Mouse (Mus musculus): ENCODE data around the gene Csrp1. TPM values are rescaled to one million over a fixed set of nuclear protein-coding genes. Genes with fewer than 3 reads are reported as not detected.

Gene Csrp1
- polyA plus RNA-seq, 1 experiment, result 717 TPM

DNA sequence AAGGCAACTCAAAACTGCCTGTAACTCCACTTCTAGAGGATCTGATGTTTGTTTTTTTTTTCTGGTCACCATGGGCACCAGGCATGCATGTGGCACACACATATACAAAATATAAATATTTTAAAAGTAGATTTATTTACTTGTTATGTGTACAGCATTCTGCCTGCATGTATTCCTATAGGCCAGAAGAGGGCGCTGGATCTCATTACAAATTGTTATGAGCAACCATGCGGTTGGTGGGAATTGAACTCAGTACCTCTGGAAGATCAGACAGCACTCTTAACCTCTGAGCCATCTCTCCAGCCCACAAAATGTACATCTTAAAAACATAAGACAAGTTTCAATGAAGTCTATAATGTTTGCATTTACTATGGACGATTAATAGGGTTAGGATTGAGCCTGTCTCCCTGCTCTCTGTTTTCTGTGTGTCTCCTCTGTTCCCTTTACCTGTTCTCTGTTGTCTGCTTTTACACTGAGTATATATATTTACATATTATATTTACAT is 15.5 kb upstream of the Csrp1 start:
- no peak for TF ChIP-seq CTCF (IDR thresholded peaks at IDR 0.05; ENCODE audit: insufficient read depth, low read length)
- TF ChIP-seq POLR2A (IDR thresholded peaks at IDR 0.05; ENCODE audit: borderline replicate concordance, extremely low read depth, low read depth, low read length), result no peak
- Histone ChIP-seq H3K4me3 (replicated peaks; ENCODE audit: extremely low read depth, low read depth, low read length) (no peak overlapping the region), H3K4me1 (ENCODE audit: control insufficient read depth, insufficient read depth, low read length) (0 out of 2 replicates have a peak, but pooled peaks cover 3% of the 10 kb centered on the region)
- no peak for DNase-seq
- WGBS, result 66% methylated on average over 3 of the region's 3 CpGs

DNA sequence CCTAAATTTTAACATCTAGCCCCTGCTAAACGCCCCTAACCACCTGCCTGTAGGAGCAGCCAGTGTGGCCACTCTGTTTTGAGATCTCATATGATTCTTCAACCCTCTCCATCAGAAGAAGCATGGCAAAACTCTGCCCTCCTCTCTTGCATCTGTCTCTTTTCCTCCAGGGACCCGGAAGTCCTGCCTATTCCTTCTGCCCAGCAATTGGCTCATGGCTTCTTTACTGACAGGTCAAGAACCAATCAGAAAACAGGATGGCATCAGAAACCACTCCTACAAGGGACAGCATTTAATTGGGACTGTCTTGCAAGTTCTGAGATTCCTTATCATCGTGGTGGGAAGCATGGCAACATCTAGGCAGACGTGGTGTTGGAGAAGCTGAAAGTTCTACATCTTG is 11.5 kb upstream of the Csrp1 start:
- no peak for DNase-seq
- WGBS, result 54% methylated on average over 4 of the region's 4 CpGs
- no peak overlapping the region for H3K4me3 ChIP-seq (replicated peaks; ENCODE audit: extremely low read depth, low read depth, low read length)
- peaks cover 2% of the 10 kb centered on the region; the same call in 1 of the 2 replicates for H3K4me1 ChIP-seq (ENCODE audit: control insufficient read depth, insufficient read depth, low read length)
- TF ChIP-seq POLR2A (IDR thresholded peaks at IDR 0.05; ENCODE audit: borderline replicate concordance, extremely low read depth, low read depth, low read length) (no peak), CTCF (IDR thresholded peaks at IDR 0.05; ENCODE audit: insufficient read depth, low read length) (no peak)

DNA sequence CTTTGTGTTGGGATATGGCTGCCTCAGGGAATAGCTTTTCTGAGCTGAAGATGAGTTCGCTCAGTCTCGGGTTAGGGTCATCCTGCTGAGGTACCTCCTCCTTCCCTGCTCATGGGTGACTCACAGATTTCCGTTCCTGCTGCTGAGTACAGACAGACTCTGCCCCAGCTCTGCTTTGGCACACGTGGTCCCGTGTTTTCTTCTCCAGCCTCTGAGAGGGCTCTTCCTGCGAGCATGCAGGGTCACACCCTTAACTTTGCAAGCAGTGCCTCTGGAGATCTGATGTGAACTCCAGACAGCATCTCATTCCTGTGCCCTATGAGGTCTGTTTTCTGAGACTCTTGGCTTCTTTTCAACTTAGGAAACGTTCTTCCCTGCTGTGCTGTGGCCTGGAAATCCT is 8.7 kb upstream of the Csrp1 start:
- no peak for TF ChIP-seq CTCF (IDR thresholded peaks at IDR 0.05; ENCODE audit: insufficient read depth, low read length)
- TF ChIP-seq POLR2A (IDR thresholded peaks at IDR 0.05; ENCODE audit: borderline replicate concordance, extremely low read depth, low read depth, low read length), result no peak
- WGBS, result 14% methylated on average over 7 of the region's 7 CpGs
- peaks cover 2% of the 10 kb centered on the region; the same call in 1 of the 2 replicates for H3K4me1 ChIP-seq (ENCODE audit: control insufficient read depth, insufficient read depth, low read length)
- no peak for DNase-seq
- H3K4me3 ChIP-seq (replicated peaks; ENCODE audit: extremely low read depth, low read depth, low read length), result no peak overlapping the region

DNA sequence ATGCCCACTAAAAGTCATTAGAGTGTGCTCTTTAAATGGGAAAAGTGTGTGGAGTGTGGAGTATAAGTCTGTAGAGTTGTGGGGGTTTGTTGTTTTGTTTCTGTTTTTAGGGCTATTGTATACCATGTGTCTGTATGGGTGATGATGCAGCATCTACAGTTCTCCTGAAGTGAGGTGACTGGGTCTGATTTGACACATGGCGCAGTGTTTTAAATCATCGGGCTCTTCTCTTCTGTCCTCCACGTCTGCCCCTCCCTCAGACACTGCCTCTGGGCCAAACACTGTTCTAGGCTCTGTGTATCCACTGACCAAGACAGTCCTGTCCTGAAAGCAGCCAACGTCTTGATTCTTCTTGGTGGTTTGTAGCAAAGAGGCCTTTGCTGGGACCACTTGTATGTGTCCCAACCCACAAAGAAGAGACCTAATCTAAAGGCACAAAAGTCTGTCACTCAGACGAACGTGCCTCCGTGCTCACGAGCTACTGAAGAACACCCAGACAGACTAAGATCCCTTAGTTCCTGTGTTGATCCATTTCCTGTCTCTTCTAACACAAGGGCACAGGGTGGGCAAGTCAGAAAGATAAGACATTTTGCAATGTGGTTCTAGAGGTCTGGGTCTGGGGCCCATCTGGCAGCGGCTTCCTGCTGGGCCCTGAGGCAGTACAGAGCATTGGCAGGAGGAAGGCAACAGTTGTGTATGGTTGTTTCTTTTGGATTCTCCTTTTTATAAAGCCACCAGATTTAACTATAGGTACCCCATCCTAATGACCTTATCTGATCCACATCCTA is 5.6 kb upstream of the Csrp1 start:
- WGBS, result 75% methylated on average over 9 of the region's 9 CpGs
- TF ChIP-seq CTCF (IDR thresholded peaks at IDR 0.05; ENCODE audit: insufficient read depth, low read length), result no peak
- TF ChIP-seq POLR2A (IDR thresholded peaks at IDR 0.05; ENCODE audit: borderline replicate concordance, extremely low read depth, low read depth, low read length), result no peak
- peaks cover 2% of the 10 kb centered on the region; the same call in 1 of the 2 replicates for H3K4me1 ChIP-seq (ENCODE audit: control insufficient read depth, insufficient read depth, low read length)
- H3K4me3 ChIP-seq (replicated peaks; ENCODE audit: extremely low read depth, low read depth, low read length), result no peak overlapping the region
- DNase-seq, result no peak

DNA sequence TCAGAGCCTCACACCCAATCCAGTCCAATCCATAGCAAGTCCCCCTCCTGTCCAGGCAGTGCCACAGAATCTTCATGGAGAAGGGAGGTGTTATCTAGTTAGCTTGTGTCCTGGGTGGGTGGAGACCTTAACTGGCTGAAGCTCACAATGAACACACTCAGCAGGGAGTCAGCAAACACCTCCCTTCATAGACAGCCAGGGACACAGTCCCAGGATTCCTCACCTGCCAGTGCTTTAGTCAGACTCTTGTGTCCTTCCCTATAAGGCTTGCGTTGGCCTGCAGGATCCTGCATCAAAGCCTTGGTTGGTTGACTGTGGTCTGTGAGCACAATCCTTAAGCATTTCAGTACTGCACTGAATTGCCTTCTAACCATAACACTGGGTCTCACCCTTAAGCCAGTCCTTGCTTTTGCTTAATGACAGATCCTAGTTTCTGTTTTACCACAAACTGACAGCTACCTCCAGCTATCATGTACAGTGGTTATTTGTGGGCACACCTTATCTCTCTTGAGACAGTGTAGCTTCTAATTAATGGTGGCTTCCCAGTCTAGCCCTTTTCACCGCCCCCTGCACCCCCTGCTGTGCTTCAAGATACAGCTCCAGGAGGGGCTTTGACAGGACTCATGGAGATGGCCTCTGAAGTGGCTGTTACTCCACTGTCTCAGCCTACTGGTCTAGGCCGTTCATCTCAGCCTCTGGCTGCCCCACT is 4.8 kb upstream of the Csrp1 start:
- 82% methylated on average over 3 of the region's 3 CpGs for WGBS
- Histone ChIP-seq H3K4me1 (ENCODE audit: control insufficient read depth, insufficient read depth, low read length) (peaks cover 5% of the 10 kb centered on the region; the same call in 1 of the 2 replicates), H3K4me3 (replicated peaks; ENCODE audit: extremely low read depth, low read depth, low read length) (no peak overlapping the region)
- DNase-seq, result no peak
- TF ChIP-seq POLR2A (IDR thresholded peaks at IDR 0.05; ENCODE audit: borderline replicate concordance, extremely low read depth, low read depth, low read length), result no peak
- no peak for TF ChIP-seq CTCF (IDR thresholded peaks at IDR 0.05; ENCODE audit: insufficient read depth, low read length)

DNA sequence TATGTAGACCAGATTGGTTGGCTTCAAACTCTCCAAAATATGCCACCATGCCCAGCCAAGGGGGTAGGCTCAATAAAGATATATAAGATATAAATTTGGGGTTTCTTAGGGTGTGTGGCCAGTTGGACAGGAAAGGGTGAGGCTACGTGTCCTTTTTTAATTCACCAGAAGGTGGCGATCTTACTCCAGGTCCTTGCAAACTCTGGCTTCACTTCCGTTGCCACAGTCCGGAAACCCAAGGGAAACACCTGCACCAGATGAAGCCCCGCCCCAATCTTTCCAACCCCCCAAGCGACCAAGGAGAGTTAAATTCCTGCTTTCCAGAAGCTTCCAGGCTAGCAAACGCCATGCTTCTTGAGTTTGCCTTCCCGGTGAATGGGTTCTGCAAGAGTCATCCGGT is 375 bp upstream of the Csrp1 start:
- WGBS, result 12% methylated on average over 9 of the region's 9 CpGs
- Histone ChIP-seq H3K4me3 (replicated peaks; ENCODE audit: extremely low read depth, low read depth, low read length) (no peak overlapping the region), H3K4me1 (ENCODE audit: control insufficient read depth, insufficient read depth, low read length) (peaks cover 5% of the 10 kb centered on the region; the same call in 1 of the 2 replicates)
- peak; percentile 74 for DNase-seq
- TF ChIP-seq POLR2A (IDR thresholded peaks at IDR 0.05; ENCODE audit: borderline replicate concordance, extremely low read depth, low read depth, low read length) (no peak), CTCF (IDR thresholded peaks at IDR 0.05; ENCODE audit: insufficient read depth, low read length) (peak; percentile 84)

DNA sequence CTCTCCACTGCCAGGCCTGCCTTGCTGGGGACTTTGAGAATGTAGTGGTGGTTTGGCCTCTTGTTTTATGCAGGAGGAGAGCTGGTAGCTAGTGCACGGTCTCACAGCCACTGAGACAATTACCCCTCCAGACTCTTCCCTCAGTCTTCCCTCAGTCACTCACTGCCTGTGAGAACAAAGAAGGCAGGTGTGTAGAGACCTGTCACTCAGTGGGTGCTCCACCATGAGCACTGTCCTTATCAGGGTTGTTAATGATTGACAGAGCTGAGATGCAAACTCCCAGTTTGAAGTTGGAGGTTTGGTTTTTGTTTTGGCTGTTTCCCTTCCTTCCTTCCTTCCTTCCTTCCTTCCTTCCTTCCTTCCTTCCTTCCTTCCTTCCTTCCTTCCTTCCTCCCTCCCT is 3.2 kb downstream of the Csrp1 start:
- DNase-seq, result no peak
- no peak overlapping the region for H3K4me3 ChIP-seq (replicated peaks; ENCODE audit: extremely low read depth, low read depth, low read length)
- 64% methylated on average over 1 of the region's 1 CpGs for WGBS
- peaks cover 5% of the 10 kb centered on the region; the same call in 1 of the 2 replicates for H3K4me1 ChIP-seq (ENCODE audit: control insufficient read depth, insufficient read depth, low read length)
- TF ChIP-seq CTCF (IDR thresholded peaks at IDR 0.05; ENCODE audit: insufficient read depth, low read length) (no peak), POLR2A (IDR thresholded peaks at IDR 0.05; ENCODE audit: borderline replicate concordance, extremely low read depth, low read depth, low read length) (no peak)

DNA sequence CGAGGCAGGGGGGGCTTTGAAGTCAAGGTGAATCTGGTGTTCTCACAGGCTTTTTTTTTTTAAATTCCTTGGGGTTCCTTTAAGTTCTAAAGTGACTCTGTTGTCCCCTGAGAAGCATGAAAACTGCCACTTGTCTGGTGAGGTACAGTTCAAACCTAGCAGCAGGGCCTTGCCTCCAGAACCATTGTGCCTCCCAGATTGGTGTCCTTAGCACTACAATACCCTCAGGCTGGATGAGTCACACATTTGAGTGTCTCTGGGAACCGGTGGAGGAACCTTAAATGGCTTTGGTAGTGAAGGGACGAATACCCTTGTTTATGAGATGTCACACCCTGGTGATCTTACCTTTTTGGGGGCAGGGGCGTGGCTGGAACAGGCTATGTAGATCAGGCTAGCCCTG is 4.3 kb downstream of the Csrp1 start:
- TF ChIP-seq POLR2A (IDR thresholded peaks at IDR 0.05; ENCODE audit: borderline replicate concordance, extremely low read depth, low read depth, low read length), result no peak
- TF ChIP-seq CTCF (IDR thresholded peaks at IDR 0.05; ENCODE audit: insufficient read depth, low read length), result no peak
- 72% methylated on average over 4 of the region's 4 CpGs for WGBS
- Histone ChIP-seq H3K4me1 (ENCODE audit: control insufficient read depth, insufficient read depth, low read length) (peaks cover 8% of the 10 kb centered on the region), H3K4me3 (replicated peaks; ENCODE audit: extremely low read depth, low read depth, low read length) (no peak overlapping the region)
- no peak for DNase-seq

DNA sequence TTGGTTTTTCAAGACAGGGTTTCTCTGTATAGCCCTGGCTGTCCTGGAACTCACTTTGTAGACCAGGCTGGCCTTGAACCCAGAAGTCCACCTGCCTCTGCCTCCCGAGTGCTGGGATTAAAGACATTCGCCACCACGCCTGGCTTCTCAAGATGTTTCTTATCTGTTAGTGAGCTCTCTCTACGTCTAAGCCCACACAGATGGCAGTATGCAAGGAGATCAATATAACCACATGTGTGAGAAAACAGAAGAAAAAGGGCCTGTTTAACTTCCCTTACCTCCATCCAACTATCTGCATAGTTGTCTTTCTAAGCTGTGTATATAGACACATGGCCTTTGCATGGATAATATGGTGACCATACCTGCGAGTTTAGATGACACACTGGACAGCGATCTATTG is 5.5 kb downstream of the Csrp1 start:
- WGBS, result 93% methylated on average over 6 of the region's 6 CpGs
- peaks cover 7% of the 10 kb centered on the region for H3K4me1 ChIP-seq (ENCODE audit: control insufficient read depth, insufficient read depth, low read length)
- DNase-seq, result no peak
- no peak overlapping the region for H3K4me3 ChIP-seq (replicated peaks; ENCODE audit: extremely low read depth, low read depth, low read length)
- no peak for TF ChIP-seq CTCF (IDR thresholded peaks at IDR 0.05; ENCODE audit: insufficient read depth, low read length)
- TF ChIP-seq POLR2A (IDR thresholded peaks at IDR 0.05; ENCODE audit: borderline replicate concordance, extremely low read depth, low read depth, low read length), result no peak
